Mouse (Mus musculus): ENCODE results near the gene Fam102b. TPM values are rescaled to one million over a fixed set of nuclear protein-coding genes. Genes with fewer than 3 reads are reported as not detected.
A peak's percentile ranks its signal among the peaks of the same experiment; 100 is the strongest.

The Fam102b gene
- total RNA-seq, 2 experiments from 2014 or later = 25.8 to 27.0 TPM

- no peak for DNase-seq (ENCODE audit: low spot score in 2 of 2)
Measured at GRCm38 (mm10) chr3:108963278-108963677, 64.1 kb downstream of the Fam102b start.

GRCm38 (mm10) chr3:108961655-108962054 lies 65.8 kb downstream of the Fam102b start:
- no peak for DNase-seq (ENCODE audit: low spot score in 2 of 2)

DNA sequence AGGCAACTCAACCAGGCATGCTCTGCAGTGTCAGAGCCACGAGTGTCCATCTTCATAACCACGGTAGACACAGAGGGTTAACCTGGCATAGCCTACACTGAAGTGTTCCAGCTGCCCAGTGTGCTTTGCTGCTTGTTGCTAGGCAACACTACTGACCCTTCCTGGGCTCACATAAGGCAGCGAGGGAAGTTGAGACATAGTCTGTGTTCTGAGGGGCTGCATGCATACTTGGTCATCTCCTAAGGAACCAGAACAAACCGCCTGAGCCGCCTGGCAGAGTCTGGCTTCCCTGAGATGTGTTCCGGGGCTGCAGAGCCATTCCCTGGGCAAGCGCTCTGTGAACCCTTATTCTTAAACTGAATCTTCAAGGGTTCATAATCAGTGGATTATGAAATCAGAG lies 66.2 kb downstream of the Fam102b start:
- peak in 1 of 2 experiments; percentile 11 for DNase-seq (ENCODE audit: low spot score in 2 of 2)

DNA sequence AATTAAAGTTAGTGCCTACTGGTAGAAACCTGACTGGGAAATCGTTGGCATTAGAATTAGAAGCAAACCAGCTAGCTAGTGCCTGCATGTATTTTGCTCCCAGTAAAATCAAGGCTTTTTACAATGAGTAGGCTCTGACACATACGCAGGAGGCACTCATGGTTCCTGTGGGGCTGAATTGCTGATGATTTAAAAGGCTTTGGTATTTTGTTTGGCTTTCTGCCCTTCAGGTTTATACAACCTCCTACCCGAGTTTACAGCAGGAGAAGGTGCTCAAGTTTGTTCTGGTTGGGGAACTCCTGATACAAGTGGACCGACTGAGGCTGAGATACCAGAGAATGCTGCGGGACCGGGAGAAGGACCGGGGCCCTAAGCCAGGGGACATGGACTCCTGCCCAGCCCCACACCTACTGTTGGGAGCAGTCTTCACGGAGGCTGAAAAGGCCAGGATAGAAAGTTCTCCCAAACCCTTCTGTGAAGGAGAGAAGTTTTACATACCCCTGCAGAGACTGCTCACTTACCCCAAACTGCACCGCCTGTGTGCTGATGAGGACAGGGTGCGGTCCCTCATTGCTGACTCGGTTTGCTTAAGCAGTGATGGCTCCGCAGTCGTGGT lies 67.6 kb downstream of the Fam102b start:
- DNase-seq (ENCODE audit: low spot score in 2 of 2) = no peak

DNA sequence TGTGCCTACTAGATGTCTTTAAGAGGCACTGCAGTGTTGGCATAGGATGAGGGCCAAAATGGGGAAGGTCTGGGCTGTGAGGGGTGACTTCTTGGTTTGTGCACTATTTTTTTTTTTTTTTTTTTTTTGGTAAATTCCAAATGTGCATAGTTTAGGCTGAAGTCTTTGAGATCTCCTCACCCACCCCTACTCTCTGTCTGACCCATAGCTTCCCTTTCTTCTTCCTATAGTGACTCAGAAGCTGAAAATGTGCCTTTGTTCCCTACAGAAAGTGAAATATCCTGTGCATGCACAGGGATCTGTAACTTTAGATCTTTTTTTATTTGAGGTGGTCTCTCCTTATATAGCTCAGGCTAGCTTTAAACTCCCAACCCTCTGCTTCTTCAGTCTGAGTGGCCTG lies 69.4 kb downstream of the Fam102b start:
- DNase-seq (ENCODE audit: low spot score in 2 of 2) = no peak

GRCm38 (mm10) chr3:108940996-108941395 lies 86.4 kb downstream of the Fam102b start:
- DNase-seq (ENCODE audit: low spot score in 2 of 2) = no peak

DNA sequence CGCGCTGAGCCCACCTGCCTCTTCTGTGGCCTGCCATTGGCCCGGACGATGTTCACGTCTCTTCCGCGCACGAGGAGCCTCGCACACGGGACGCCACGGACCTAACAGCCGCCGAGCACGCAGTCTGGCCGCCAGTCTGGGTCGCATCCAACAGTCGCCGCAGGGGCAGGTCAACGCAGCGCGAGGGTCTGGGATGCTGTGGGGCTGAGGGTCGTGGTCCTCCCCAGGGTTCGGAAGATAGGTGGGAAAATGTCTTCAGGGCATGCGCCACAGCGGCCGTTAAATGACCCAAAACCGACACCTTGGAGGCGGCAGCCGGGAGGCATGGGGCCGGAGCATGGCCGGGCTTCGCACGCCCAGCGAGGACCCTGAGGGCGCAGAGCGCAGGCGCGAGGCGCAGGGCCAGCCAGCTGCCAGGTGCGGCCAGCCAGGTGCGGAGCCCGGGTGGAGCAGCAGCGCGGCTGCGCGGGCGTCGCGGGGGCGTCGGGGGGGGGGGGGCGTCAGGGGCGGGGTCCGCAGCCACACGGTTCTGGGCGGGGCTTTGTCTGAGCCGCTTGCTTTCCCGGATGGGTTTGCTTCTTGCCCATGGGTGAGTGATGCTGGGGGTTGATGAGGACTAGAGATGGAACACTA lies 87.3 kb downstream of the Fam102b start, which contains the start of gene Gm9857:
Gm9857 (minus strand) TSS at position 445 of the 633 bp plus-strand sequence.
- no peak for DNase-seq (ENCODE audit: low spot score in 2 of 2)

DNA sequence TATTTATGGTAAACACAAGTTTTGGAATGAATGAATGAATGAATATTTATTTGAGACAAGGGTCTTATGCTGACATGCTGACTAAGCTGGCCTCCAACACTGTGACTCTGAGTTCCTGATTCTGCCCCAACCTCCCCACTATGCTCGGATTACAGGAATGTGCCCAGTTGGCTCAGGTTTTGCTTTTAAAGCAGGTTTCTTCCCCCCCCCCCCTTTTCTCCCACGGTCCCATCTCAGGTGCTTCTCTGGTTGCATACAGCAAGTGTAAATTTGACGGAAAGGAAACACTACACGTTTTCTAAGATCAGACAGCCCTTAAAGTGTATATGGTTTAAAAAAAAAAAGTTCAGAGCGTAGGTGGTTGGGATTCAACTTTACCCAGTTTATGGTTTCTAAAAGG lies 87.8 kb downstream of the Fam102b start, which contains the start of gene Henmt1:
Henmt1 (plus strand) TSS at position 301 of the 400 bp plus-strand sequence.
- DNase-seq (ENCODE audit: low spot score in 2 of 2) = no peak

GRCm38 (mm10) chr3:108938691-108939090 lies 88.7 kb downstream of the Fam102b start:
- DNase-seq (ENCODE audit: low spot score in 2 of 2) = no peak

- no peak for DNase-seq (ENCODE audit: low spot score in 2 of 2)
Measured at GRCm38 (mm10) chr3:108933557-108933956, 93.8 kb downstream of the Fam102b start.

DNA sequence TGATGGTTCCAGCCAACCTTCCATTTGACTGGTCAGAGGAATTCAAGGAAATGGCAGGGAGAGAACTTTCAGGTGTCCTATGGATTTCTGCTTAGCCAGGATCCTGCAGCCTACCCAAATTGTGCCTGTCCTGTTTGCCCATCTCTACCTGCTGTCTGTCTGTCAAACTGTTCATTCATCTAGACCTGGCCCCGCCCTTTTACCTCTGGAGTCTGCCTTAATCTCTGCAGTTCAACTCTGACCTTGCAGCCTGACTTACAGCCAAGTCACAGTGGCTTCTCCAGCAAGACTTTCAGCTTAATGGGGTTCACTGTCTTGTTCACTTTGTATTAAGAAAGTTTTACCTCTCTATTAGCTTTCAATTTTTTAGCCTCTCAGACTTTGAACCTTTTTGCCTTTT lies 101.1 kb downstream of the Fam102b start:
- no peak for DNase-seq (ENCODE audit: low spot score in 2 of 2)

DNA sequence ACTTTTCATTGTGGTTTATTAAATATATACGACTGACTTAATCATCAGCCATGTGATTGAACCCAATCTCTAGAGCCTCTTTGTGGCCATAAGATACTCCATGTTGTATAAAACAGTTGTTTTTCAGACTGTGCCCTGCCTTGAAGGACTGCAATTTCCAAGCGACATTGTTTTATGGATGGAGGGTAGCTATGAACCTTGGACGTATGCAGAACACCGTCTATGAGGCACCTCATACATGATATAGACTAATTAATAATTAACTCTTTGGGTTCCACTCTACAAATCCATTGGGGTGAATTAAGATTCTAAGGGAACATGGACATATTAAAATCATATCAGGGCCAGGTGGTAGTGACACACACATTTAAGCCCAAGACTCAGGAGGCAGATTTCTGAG lies 101.7 kb downstream of the Fam102b start:
- DNase-seq (ENCODE audit: low spot score in 2 of 2) = no peak

DNA sequence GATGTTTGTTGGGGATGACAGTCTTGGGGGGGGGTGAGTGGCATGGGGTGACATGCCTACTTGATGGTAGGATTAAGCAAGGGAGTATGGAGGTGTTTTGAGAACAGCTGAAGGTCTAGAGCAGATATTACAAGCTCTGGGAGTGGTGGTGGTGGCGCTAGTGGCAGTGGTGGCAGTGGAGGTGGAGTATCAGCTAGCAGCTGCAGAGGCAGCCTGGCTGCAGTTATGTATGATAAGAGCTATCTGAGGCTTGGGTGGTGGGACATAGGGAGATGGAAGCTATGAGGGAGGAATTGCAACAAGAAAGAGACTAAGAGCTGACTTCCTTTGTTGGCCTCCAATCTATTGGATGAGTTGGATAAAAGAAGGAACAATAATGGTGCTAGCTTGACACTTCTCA lies 105.6 kb downstream of the Fam102b start:
- no peak for DNase-seq (ENCODE audit: low spot score in 2 of 2)

Small RNA genes lying within 50 kb of the gene (microRNA-seq; reads per million reads assigned to microRNA genes)
- gene Gm44384 = 0 reads per million in 2 experiments

Other genes starting within 250 kb of the Fam102b start
- gene Stxbp3, start 187.1 kb downstream of the Fam102b start, total RNA-seq (2021) = 10 to 100 TPM; 24.7 to 28.4 TPM
- gene Fndc7, start 137.6 kb downstream of the Fam102b start, total RNA-seq (2021) = under 1 TPM in 1 of 2 experiments, not detected in 1; 0.10 TPM
- gene Prpf38b, start 115.9 kb downstream of the Fam102b start, total RNA-seq (2021) = 10 to 100 TPM; 44.4 to 50.6 TPM
- gene Henmt1, start 87.7 kb downstream of the Fam102b start, total RNA-seq (2021) = 1 to 10 TPM; 1.6 to 2.5 TPM
- gene Gm9857, start 87.2 kb downstream of the Fam102b start, total RNA-seq (2021) = not detected
- not detected for gene Slc25a54, start 52.9 kb upstream of the Fam102b start, total RNA-seq (2021)
- 1 to 10 TPM; 2.8 to 3.2 TPM for gene Slc25a24, start 95.5 kb upstream of the Fam102b start, total RNA-seq (2021)